Mouse (Mus musculus): ENCODE data around the gene Gja4. TPM values are rescaled to one million over a fixed set of nuclear protein-coding genes. Genes with fewer than 3 reads are reported as not detected.

Gene Gja4
- 10 to 100 TPM; 12.8 to 13.0 TPM for total RNA-seq (2021)

- intact Hi-C loops (cut with DNase I), result loop anchor here (2.0 kb wide), 1 partner anchor 35 kb away; no protein-coding TSS in a partner anchor
Measured at GRCm38 (mm10) chr4:127313861-127314260, at the start of gene Gja4. Gja4 (minus strand) TSS chr4:127314039.

GRCm38 (mm10) chr4:127363331-127363730, 49.5 kb upstream of the Gja4 start:
- DNase-seq, result no peak
- intact Hi-C loops (cut with DNase I), result loop anchor here (10.0 kb wide), 1 partner anchor 1181 kb away; no protein-coding TSS in a partner anchor

More at GRCm38 (mm10) chr4:127313861-127314260, at the start of gene Gja4:
- peak; percentile 81 for DNase-seq

GRCm38 (mm10) chr4:127362520-127362919, 48.7 kb upstream of the Gja4 start:
- DNase-seq, result no peak
- intact Hi-C loops (cut with DNase I), result loop anchor here (10.0 kb wide), 1 partner anchor 1182 kb away; no protein-coding TSS in a partner anchor

- intact Hi-C loops (cut with DNase I), result no loop called here
- DNase-seq, result no peak
Measured at GRCm38 (mm10) chr4:127358018-127358417, 44.2 kb upstream of the Gja4 start, which contains the start of gene Gjb5. Gjb5 (minus strand) TSS chr4:127358181.

GRCm38 (mm10) chr4:127354506-127355485, 41.0 kb upstream of the Gja4 start:
- intact Hi-C loops (cut with DNase I), result no loop called here

GRCm38 (mm10) chr4:127353951-127354438, 40.2 kb upstream of the Gja4 start, which contains the start of gene Gjb4:
Gjb4 (minus strand) TSS chr4:127354081.
- intact Hi-C loops (cut with DNase I), result no loop called here
- no peak for DNase-seq

More at GRCm38 (mm10) chr4:127354506-127355485, 41.0 kb upstream of the Gja4 start:
- no peak for DNase-seq

- intact Hi-C loops (cut with DNase I), result no loop called here
- no peak for DNase-seq
Measured at GRCm38 (mm10) chr4:127352594-127352993, 38.8 kb upstream of the Gja4 start.

GRCm38 (mm10) chr4:127349560-127350300, 35.9 kb upstream of the Gja4 start:
- intact Hi-C loops (cut with DNase I), result no loop called here
- DNase-seq, result no peak

- intact Hi-C loops (cut with DNase I), result no loop called here
- DNase-seq, result no peak
Measured at GRCm38 (mm10) chr4:127345000-127345399, 31.2 kb upstream of the Gja4 start.

- intact Hi-C loops (cut with DNase I), result no loop called here
- DNase-seq, result no peak
Measured at GRCm38 (mm10) chr4:127341372-127341771, 27.5 kb upstream of the Gja4 start.

GRCm38 (mm10) chr4:127337668-127338067, 23.8 kb upstream of the Gja4 start:
- no peak for DNase-seq
- intact Hi-C loops (cut with DNase I), result no loop called here

- DNase-seq, result no peak
- intact Hi-C loops (cut with DNase I), result no loop called here
Measured at GRCm38 (mm10) chr4:127334870-127335504, 21.1 kb upstream of the Gja4 start.

- DNase-seq, result no peak
- intact Hi-C loops (cut with DNase I), result no loop called here
Measured at GRCm38 (mm10) chr4:127331171-127331570, 17.3 kb upstream of the Gja4 start.

- intact Hi-C loops (cut with DNase I), result no loop called here
- DNase-seq, result no peak
Measured at GRCm38 (mm10) chr4:127330181-127331100, 16.6 kb upstream of the Gja4 start, which contains the start of gene Gjb3. Gjb3 (minus strand) TSS chr4:127330844.

- intact Hi-C loops (cut with DNase I), result loop anchor here (10.0 kb wide), 1 partner anchor 775 kb away; the partner anchor contains the start of gene Clspn
- DNase-seq, result no peak
Measured at GRCm38 (mm10) chr4:127329751-127330150, 15.9 kb upstream of the Gja4 start.

- no peak for DNase-seq
- intact Hi-C loops (cut with DNase I), result loop anchor here (10.0 kb wide), 1 partner anchor 774 kb away; the partner anchor contains the start of gene Clspn
Measured at GRCm38 (mm10) chr4:127329046-127329445, 15.2 kb upstream of the Gja4 start.

- DNase-seq, result no peak
- intact Hi-C loops (cut with DNase I), result loop anchor here (10.0 kb wide), 1 partner anchor 774 kb away; the partner anchor contains the start of gene Clspn
Measured at GRCm38 (mm10) chr4:127328378-127328777, 14.5 kb upstream of the Gja4 start.

- intact Hi-C loops (cut with DNase I), result loop anchor here (10.0 kb wide), 1 partner anchor 773 kb away; the partner anchor contains the start of gene Clspn
- DNase-seq, result no peak
Measured at GRCm38 (mm10) chr4:127327749-127328148, 13.9 kb upstream of the Gja4 start.

GRCm38 (mm10) chr4:127327258-127327657, 13.4 kb upstream of the Gja4 start:
- no peak for DNase-seq
- intact Hi-C loops (cut with DNase I), result loop anchor here (10.0 kb wide), 1 partner anchor 772 kb away; the partner anchor contains the start of gene Clspn
